ENCODE assay signal across 8 mouse cellular contexts in the genomic region with DNA sequence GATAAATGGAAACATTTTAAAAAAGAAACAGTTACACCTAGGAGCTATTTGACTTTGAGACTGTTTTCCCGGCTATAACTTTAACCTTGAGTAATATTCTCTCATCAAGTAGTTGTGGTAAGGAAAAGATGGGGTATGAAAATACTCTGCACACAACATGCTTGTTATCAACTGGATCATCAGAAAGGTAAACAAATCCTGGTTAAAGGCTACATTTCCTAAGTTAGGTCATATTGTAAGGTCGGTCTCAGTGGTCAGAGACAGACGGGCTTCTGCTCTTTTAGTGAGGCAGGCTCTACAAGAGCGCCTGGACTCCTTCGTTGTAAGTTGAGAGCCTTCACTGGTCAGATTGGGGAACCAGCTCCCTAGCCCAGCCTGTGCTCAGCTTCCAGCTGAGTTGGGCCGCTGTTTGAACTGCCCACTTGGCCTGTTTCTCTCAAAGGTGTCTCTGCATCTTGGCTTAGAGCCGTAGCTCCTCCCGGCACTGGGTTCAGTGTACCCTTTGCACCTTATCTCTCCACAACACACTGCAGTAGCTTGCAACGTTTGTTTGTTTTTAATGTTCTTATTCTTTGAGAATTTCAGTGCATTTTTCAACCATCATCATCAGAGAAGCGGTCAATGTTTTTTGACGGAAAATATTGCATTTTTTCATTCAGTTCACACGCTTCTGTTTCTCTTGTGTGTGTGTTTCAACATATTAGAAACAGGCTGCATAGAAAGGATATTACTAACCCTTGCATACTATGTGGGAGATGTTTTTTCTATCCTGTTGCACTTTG. TPM values are rescaled to one million over a fixed set of nuclear protein-coding genes. Genes with fewer than 3 reads are reported as not detected.
DNase-seq lines count a peak whose midpoint lies in the region; ATAC-seq and TF ChIP-seq lines count a peak whose summit lies in the region.

No protein-coding gene starts in this region.

- CTCF ChIA-PET in Patski (lab: Charles Lee) = interaction anchor here (0.7 to 5.7 kb wide), 9 partner anchors 9 to 110 kb away, joined by 3 to 62 read pairs (median 10); no protein-coding TSS in a partner anchor

- intact Hi-C loops in left cerebral cortex, postnatal 4 days (cut with DNase I) = no loop called here

- H3K4me1 ChIP-seq in CH12.LX (ENCODE audit: control insufficient read depth in 1 of 2, insufficient read depth in 2 of 2) = peaks cover 0 to 42% of the 10 kb centered on the region in 2 experiments; a peak in 2 of 4 replicates
- peaks cover 21% of the 10 kb centered on the region for H3K4me1 ChIP-seq in forebrain, embryonic 13.5 days
- peaks cover 34% of the 10 kb centered on the region for H3K4me1 ChIP-seq in limb, embryonic 10.5 days
- H3K4me1 ChIP-seq in neural tube, embryonic 13.5 days (replicated peaks) = peaks cover 17% of the 10 kb centered on the region

- H3K9me3 ChIP-seq in CH12.LX (replicated peaks; ENCODE audit: low read length) = no peaks in the 10 kb centered on the region
- no peaks in the 10 kb centered on the region for H3K9me3 ChIP-seq in forebrain, embryonic 13.5 days (replicated peaks)
- no peaks in the 10 kb centered on the region for H3K9me3 ChIP-seq in limb, embryonic 10.5 days (replicated peaks)
- H3K9me3 ChIP-seq in neural tube, embryonic 13.5 days = no peaks in the 10 kb centered on the region

- peak overlapping the region; percentile 90; the same call in 1 of the 2 replicates for H3K9ac ChIP-seq in CH12.LX (ENCODE audit: insufficient read depth, low read depth)
- H3K9ac ChIP-seq in forebrain, embryonic 13.5 days = peak overlapping the region; percentile 53; the same call in 1 of the 2 replicates
- peak overlapping the region; percentile 93 for H3K9ac ChIP-seq in neural tube, embryonic 13.5 days

- no peak for DNase-seq in CH12.LX (ENCODE audit: extremely low read depth)
- peak; percentile 4 for DNase-seq in Patski (ENCODE audit: low read depth, low spot score)
- no peak for DNase-seq in limb, embryonic 10.5 days (ENCODE audit: low spot score)
- DNase-seq in frontal cortex, postnatal 14 days (ENCODE audit: low spot score in 2 of 2) = no peak
- DNase-seq in lung, adult 18-20 months = no peak
- no peak for DNase-seq in left cerebral cortex, postnatal 4 days

- dilution Hi-C loops in CH12.LX (cut with MboI; ENCODE audit: extremely low pct_ligation_motif_present, extremely low pct_unique_long_range_greater_than_20kb, low sequenced_read_pairs) = no loop called here

- TF ChIP-seq POLR2A in CH12.LX (IDR thresholded peaks at IDR 0.05; ENCODE audit: low read depth, low read length) = no peak

- H3K36me3 ChIP-seq in CH12.LX (replicated peaks in 1 of 2; ENCODE audit: control insufficient read depth in 1 of 2, insufficient read depth in 1 of 2, low read length in 1 of 2) = peaks cover 0 to 13% of the 10 kb centered on the region in 2 experiments
- H3K36me3 ChIP-seq in forebrain, embryonic 13.5 days (ENCODE audit: poor library complexity, severe bottlenecking) = no peaks in the 10 kb centered on the region
- H3K36me3 ChIP-seq in limb, embryonic 10.5 days = no peaks in the 10 kb centered on the region
- H3K36me3 ChIP-seq in neural tube, embryonic 13.5 days = no peaks in the 10 kb centered on the region

- POLR2A ChIA-PET in Patski (lab: Charles Lee) = interaction anchor here (1.0 to 3.5 kb wide), 6 partner anchors 8 to 52 kb away, joined by 3 to 27 read pairs (median 6); no protein-coding TSS in a partner anchor

- H3K27me3 ChIP-seq in CH12.LX (replicated peaks) (no peaks in the 10 kb centered on the region), Patski (no peaks in the 10 kb centered on the region)
- H3K27me3 ChIP-seq in forebrain, embryonic 13.5 days = no peaks in the 10 kb centered on the region
- H3K27me3 ChIP-seq in limb, embryonic 10.5 days (ENCODE audit: low read depth, poor library complexity, severe bottlenecking) = no peaks in the 10 kb centered on the region
- H3K27me3 ChIP-seq in neural tube, embryonic 13.5 days = no peaks in the 10 kb centered on the region

- in situ Hi-C loops in CH12.LX (cut with MboI; ENCODE audit: low pct_ligation_motif_present, low pct_unique_long_range_greater_than_20kb, low sequenced_read_pairs) (no loop called here), Patski (cut with MboI; ENCODE audit: low pct_unique_long_range_greater_than_20kb) (loop anchor here (5.0 kb wide), 2 partner anchors 45 to 360 kb away; no protein-coding TSS in a partner anchor)

- TF ChIP-seq CTCF in CH12.LX (conservative IDR thresholded peaks at IDR 0.05 in 1 of 2, IDR thresholded peaks at IDR 0.05 in 1 of 2; ENCODE audit: low read depth in 2 of 2, low read length in 2 of 2) = no peak
- no peak for TF ChIP-seq CTCF in Patski (IDR thresholded peaks at IDR 0.05)

- TF ChIP-seq EP300 in CH12.LX (IDR thresholded peaks at IDR 0.05; ENCODE audit: low read length) = no peak

- peak overlapping the region; percentile 92 for H3K4me2 ChIP-seq in CH12.LX (ENCODE audit: insufficient read depth, low read depth, poor library complexity, severe bottlenecking)
- H3K4me2 ChIP-seq in forebrain, embryonic 13.5 days = peak overlapping the region; percentile 64
- peak overlapping the region; percentile 68 for H3K4me2 ChIP-seq in neural tube, embryonic 13.5 days

- ATAC-seq in Patski = no peak
- ATAC-seq in forebrain, embryonic 13.5 days = no peak
- ATAC-seq in neural tube, embryonic 13.5 days (ENCODE audit: low read depth) = no peak

- H3K27ac ChIP-seq in CH12.LX (ENCODE audit: insufficient read depth, low read depth) = no peak overlapping the region
- no peak overlapping the region for H3K27ac ChIP-seq in forebrain, embryonic 13.5 days
- no peak overlapping the region for H3K27ac ChIP-seq in limb, embryonic 10.5 days
- H3K27ac ChIP-seq in neural tube, embryonic 13.5 days (replicated peaks) = no peak overlapping the region

- WGBS in forebrain, embryonic 13.5 days = 67% methylated on average over 12 of the region's 12 CpGs
- WGBS in limb, embryonic 10.5 days = 61% methylated on average over 12 of the region's 12 CpGs
- 68% methylated on average over 12 of the region's 12 CpGs for WGBS in neural tube, embryonic 13.5 days

- peak overlapping the region; percentile 11 to 97 (median 91) for H3K4me3 ChIP-seq in CH12.LX (replicated peaks in 1 of 3; ENCODE audit: low read depth in 2 of 3, low read length in 2 of 3, poor library complexity in 1 of 3)
- H3K4me3 ChIP-seq in forebrain, embryonic 13.5 days = peak overlapping the region; percentile 87
- peak overlapping the region; percentile 95 for H3K4me3 ChIP-seq in limb, embryonic 10.5 days
- H3K4me3 ChIP-seq in neural tube, embryonic 13.5 days = peak overlapping the region; percentile 82

- H3K79me2 ChIP-seq in CH12.LX (replicated peaks; ENCODE audit: control insufficient read depth, extremely low read depth, insufficient read depth, poor library complexity, severe bottlenecking) = peaks cover 19% of the 10 kb centered on the region

- no peak for TF ChIP-seq RAD21 in CH12.LX (IDR thresholded peaks at IDR 0.05; ENCODE audit: low read depth, low read length)

TF ChIP-seq in CH12.LX, 34 proteins besides CTCF, POLR2A, EP300 and RAD21:
- no peak for TF ChIP-seq ZNF384 (IDR thresholded peaks at IDR 0.05; ENCODE audit: low read depth, low read length)
- no peak for TF ChIP-seq POLR2AphosphoS2 (IDR thresholded peaks at IDR 0.05; ENCODE audit: low read depth, low read length)
- TF ChIP-seq ETS1 (conservative IDR thresholded peaks at IDR 0.05; ENCODE audit: low read depth, low read length) = no peak
- no peak for TF ChIP-seq MXI1 (IDR thresholded peaks at IDR 0.05; ENCODE audit: low read depth, low read length)
- no peak for TF ChIP-seq ZKSCAN1 (IDR thresholded peaks at IDR 0.05; ENCODE audit: borderline replicate concordance, low read depth, low read length)
- no peak for TF ChIP-seq TBP (conservative IDR thresholded peaks at IDR 0.05; ENCODE audit: low read depth, low read length)
- no peak for TF ChIP-seq USF2 (conservative IDR thresholded peaks at IDR 0.05; ENCODE audit: low read depth, low read length)

RNA-seq across cellular contexts. Expression of a gene that starts 1.8 kb away (rescaled TPM):
- total RNA-seq in CH12.LX (2012; rRNA removed) = 26.1 and 38.4 TPM in 2 replicates
- 195 and 214 TPM in 2 replicates for total RNA-seq in CH12.LX (2014; rRNA removed)
- polyA plus RNA-seq in CH12.LX (2012; ENCODE audit: insufficient read length, low read depth) = 85.4 and 108 TPM in 2 replicates
- 459 TPM for polyA plus RNA-seq in Patski (2021)
- 48.0 and 51.2 TPM in 2 replicates for polyA plus RNA-seq in forebrain, embryonic 13.5 days (2015; fragmentation: Nextera tagmentation; extraction: Ambion mirVana)
- 32.5 and 40.3 TPM in 2 replicates for polyA plus RNA-seq in limb, embryonic 10.5 days (2016; fragmentation: Nextera tagmentation; extraction: Ambion mirVana)
- polyA plus RNA-seq in neural tube, embryonic 13.5 days (2015; fragmentation: Nextera tagmentation; extraction: Ambion mirVana) = 41.2 and 48.4 TPM in 2 replicates
- total RNA-seq in left cerebral cortex, postnatal 4 days (2021) = 10 to 100 TPM; 59.5 to 79.0 TPM

RNA-seq across cellular contexts. Expression of a gene that starts 27.0 kb away (rescaled TPM):
- 41.9 and 62.3 TPM in 2 replicates for total RNA-seq in CH12.LX (2012; rRNA removed)
- total RNA-seq in CH12.LX (2014; rRNA removed) = 65.2 and 72.7 TPM in 2 replicates
- 121 and 141 TPM in 2 replicates for polyA plus RNA-seq in CH12.LX (2012; ENCODE audit: insufficient read length, low read depth)
- 93.6 TPM for polyA plus RNA-seq in Patski (2021)
- polyA plus RNA-seq in forebrain, embryonic 13.5 days (2015; fragmentation: Nextera tagmentation; extraction: Ambion mirVana) = 69.2 and 70.2 TPM in 2 replicates
- 93.2 and 99.6 TPM in 2 replicates for polyA plus RNA-seq in limb, embryonic 10.5 days (2016; fragmentation: Nextera tagmentation; extraction: Ambion mirVana)
- polyA plus RNA-seq in neural tube, embryonic 13.5 days (2015; fragmentation: Nextera tagmentation; extraction: Ambion mirVana) = 56.6 and 61.0 TPM in 2 replicates
- total RNA-seq in left cerebral cortex, postnatal 4 days (2021) = 10 to 100 TPM; 31.7 to 33.3 TPM

RNA-seq across cellular contexts. Expression of a gene that starts 46.8 kb away (rescaled TPM):
- total RNA-seq in CH12.LX (2012; rRNA removed) = 47.4 and 56.9 TPM in 2 replicates
- 52.0 and 54.6 TPM in 2 replicates for total RNA-seq in CH12.LX (2014; rRNA removed)
- 55.9 and 61.2 TPM in 2 replicates for polyA plus RNA-seq in CH12.LX (2012; ENCODE audit: insufficient read length, low read depth)
- polyA plus RNA-seq in Patski (2021) = 24.9 TPM
- polyA plus RNA-seq in forebrain, embryonic 13.5 days (2015; fragmentation: Nextera tagmentation; extraction: Ambion mirVana) = 6.0 and 7.5 TPM in 2 replicates
- polyA plus RNA-seq in limb, embryonic 10.5 days (2016; fragmentation: Nextera tagmentation; extraction: Ambion mirVana) = 5.2 and 5.6 TPM in 2 replicates
- 9.1 and 9.4 TPM in 2 replicates for polyA plus RNA-seq in neural tube, embryonic 13.5 days (2015; fragmentation: Nextera tagmentation; extraction: Ambion mirVana)
- total RNA-seq in left cerebral cortex, postnatal 4 days (2021) = 1 to 10 TPM; 4.7 to 7.0 TPM
